Mouse (Mus musculus) NIH3T3 (cell line): ENCODE data around the gene Flt1.

Source experiments
- DNase-seq: peaks from one replicate; pipeline ENCODE4 v3.0.0-alpha.2; 2012; ENCODE audit warnings: low read depth

The Flt1 gene

DNA sequence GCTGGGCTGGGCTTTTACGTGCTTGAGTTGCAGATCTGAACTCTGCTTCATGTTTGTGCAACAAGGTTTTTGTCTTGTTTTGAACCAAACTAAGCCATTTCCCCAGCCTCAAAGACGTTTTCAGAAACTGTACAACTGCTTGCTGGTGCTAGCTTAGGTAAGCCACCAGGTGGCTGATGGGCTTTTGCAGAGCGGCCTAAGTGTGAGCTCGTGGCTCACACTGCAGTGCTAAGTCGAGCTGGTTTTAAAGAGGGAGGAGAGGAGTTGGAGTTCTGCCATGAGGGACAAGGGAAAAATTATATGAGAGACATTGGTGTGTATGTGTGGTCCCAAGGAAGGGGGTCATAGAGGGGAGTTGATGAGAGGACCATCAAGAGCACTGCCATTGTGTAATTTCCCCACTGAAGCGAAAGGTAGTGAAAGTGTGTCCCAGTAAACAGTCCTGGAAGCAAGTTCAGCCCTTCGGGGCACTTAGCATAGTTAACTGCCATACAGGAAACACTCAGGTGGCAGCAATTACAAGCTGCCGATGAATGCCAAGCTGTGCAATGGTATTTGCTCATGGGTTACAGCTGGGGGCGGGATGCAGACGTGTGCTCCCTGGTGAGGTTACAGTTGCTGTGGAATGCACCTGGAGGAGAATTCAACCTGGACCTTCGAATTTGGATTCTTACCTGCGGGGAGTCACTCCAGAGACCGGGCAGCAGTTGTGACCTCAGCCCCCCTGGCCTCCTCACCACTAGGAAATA lies 173.8 kb downstream of the Flt1 start:
- no peak for DNase-seq

DNA sequence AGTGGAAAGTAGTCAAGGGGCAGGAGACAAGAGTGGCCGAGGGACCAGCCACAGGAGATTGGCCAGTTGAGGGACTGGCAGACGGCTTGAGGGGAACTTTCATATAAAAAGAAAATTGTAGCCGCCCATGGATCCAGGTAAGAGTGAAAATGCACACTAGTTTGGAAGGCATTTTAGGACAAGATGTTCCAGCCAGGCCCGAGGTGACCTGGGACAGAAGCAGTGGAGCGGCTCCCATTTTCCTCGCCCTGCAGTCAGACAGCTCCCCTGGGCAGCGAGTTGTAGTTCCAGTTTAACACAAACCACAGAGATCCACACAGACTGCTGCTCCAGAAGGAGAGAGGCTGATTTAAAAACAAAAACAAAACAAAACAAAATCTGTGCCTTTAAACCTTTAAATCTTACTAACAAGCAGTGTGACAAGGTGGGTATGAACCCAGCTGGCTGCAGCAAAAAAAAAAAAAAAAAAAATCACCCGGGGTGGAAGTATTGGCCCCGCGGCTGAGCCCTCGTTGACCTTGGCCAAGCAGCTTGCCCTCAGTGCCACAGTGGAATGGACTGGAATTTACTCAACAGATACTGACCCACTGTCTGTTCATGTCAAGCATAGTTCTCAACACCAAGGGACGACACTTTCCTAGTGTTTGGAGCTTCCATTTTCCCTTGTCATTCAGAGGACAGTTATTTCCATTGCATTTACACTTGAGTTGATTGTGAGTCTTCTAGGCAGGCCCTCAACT lies 176.6 kb downstream of the Flt1 start:
- DNase-seq, result no peak

DNA sequence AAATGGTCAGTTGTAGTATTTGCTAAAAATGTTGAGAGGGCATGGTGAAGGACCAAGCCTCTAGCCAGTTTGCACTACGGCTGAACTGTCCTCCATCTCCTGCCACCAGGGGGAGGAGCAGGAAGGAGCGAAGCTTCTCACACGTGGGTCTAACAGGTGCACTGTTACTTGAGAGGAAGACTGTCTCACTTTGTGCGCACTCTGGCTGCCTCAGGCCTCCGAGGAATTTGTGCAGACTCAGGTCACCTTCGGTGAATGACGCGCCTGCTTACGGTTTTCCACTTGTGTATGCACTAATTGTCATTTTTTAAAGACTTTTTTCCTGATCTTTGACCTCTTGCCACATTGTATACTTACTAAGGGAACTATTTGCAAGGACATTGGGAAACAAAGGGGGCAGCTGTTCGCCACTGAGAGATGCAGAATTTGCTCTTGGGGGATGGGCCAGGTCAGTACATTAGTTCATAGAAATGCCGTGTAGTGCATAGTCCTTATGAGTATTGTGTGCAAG lies 180.0 kb downstream of the Flt1 start:
- peak; percentile 27 for DNase-seq

GRCm38 (mm10) chr5:147542291-147542690 lies 183.5 kb downstream of the Flt1 start:
- no peak for DNase-seq

- no peak for DNase-seq
Measured at GRCm38 (mm10) chr5:147539815-147540214, 186.0 kb downstream of the Flt1 start.

- no peak for DNase-seq
Measured at GRCm38 (mm10) chr5:147539409-147539808, 186.4 kb downstream of the Flt1 start.

DNA sequence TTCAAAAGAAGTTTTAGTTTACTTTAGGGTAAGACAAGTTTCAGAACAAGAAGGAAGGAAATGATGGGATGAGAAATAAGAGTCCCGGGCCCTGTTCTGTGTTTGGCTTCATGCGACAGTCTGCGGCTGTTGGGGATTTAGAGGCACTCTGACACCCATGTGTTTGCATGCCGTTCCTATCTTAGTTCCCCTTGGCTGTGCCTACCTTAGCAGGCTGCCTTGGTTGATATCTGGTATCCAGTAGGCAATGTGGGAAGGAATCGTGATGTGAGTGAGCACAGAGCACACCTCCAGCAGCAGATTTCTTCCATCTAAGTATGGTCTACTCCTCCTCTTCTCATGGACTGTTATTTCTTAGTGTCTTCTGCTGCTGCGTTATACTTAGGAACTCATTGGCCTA lies 193.8 kb downstream of the Flt1 start:
- DNase-seq, result no peak

- DNase-seq, result no peak
Measured at GRCm38 (mm10) chr5:147527788-147528187, 198.0 kb downstream of the Flt1 start.

GRCm38 (mm10) chr5:147527006-147527405 lies 198.8 kb downstream of the Flt1 start:
- no peak for DNase-seq
